Comparison of ENCODE assay signal across 24 mouse cellular contexts in genomic region chr9:42881040-42881439, GRCm38 (mm10).
DNase-seq lines count a peak whose midpoint lies in the region; ATAC-seq and TF ChIP-seq lines count a peak whose summit lies in the region.
"Had no signal": no experiment of that assay in that cellular context is flagged by ENCODE, and none has a peak within 500 bp of the region (broad histone marks: within the 10 kb centered on the region; RNA-seq: fewer than 3 reads in every experiment).

No protein-coding gene starts in this region.

- H3K27ac ChIP-seq in CH12.LX (ENCODE audit: insufficient read depth, low read depth) = no peak overlapping the region
- no peak overlapping the region for H3K27ac ChIP-seq in intestine, embryonic 14.5 days (ENCODE audit: low read depth)
- H3K27ac ChIP-seq in neural tube, embryonic 15.5 days (replicated peaks) = no peak overlapping the region
- H3K27ac ChIP-seq: embryonic facial prominence, embryonic 10.5 days; forebrain, embryonic 13.5 days; heart, embryonic 10.5 days; hindbrain, embryonic 10.5 days; hindbrain, embryonic 15.5 days had no signal

- no peaks in the 10 kb centered on the region for H3K9me3 ChIP-seq in CH12.LX (replicated peaks; ENCODE audit: low read length)
- H3K9me3 ChIP-seq in intestine, embryonic 14.5 days (ENCODE audit: control insufficient read depth, low read length) = no peaks in the 10 kb centered on the region
- H3K9me3 ChIP-seq in neural tube, embryonic 15.5 days (replicated peaks) = no peaks in the 10 kb centered on the region
- H3K9me3 ChIP-seq: embryonic facial prominence, embryonic 10.5 days; forebrain, embryonic 13.5 days; heart, embryonic 10.5 days; hindbrain, embryonic 10.5 days; hindbrain, embryonic 15.5 days had no signal

- intact Hi-C loops in heart, postnatal 25 days (cut with DNase I) = no loop called here

- TF ChIP-seq POLR2A in CH12.LX (IDR thresholded peaks at IDR 0.05; ENCODE audit: low read depth, low read length) = no peak

- no peak overlapping the region for H3K9ac ChIP-seq in CH12.LX (ENCODE audit: insufficient read depth, low read depth)
- no peak overlapping the region for H3K9ac ChIP-seq in intestine, embryonic 14.5 days (ENCODE audit: low read length)
- H3K9ac ChIP-seq in neural tube, embryonic 15.5 days (replicated peaks) = no peak overlapping the region
- H3K9ac ChIP-seq: forebrain, embryonic 13.5 days; hindbrain, embryonic 15.5 days had no signal

- no peaks in the 10 kb centered on the region for H3K36me3 ChIP-seq in CH12.LX (replicated peaks in 1 of 2; ENCODE audit: control insufficient read depth in 1 of 2, insufficient read depth in 1 of 2, low read length in 1 of 2)
- H3K36me3 ChIP-seq in intestine, embryonic 14.5 days (ENCODE audit: control insufficient read depth, insufficient read depth, low read length) = no peaks in the 10 kb centered on the region
- H3K36me3 ChIP-seq in neural tube, embryonic 15.5 days = no peaks in the 10 kb centered on the region
- H3K36me3 ChIP-seq: embryonic facial prominence, embryonic 10.5 days; heart, embryonic 10.5 days; hindbrain, embryonic 10.5 days; hindbrain, embryonic 15.5 days had no signal

- TF ChIP-seq EP300 in CH12.LX (IDR thresholded peaks at IDR 0.05; ENCODE audit: low read length) = no peak

- ATAC-seq in intestine, embryonic 14.5 days (replicated peaks; ENCODE audit: low FRiP score, low TSS enrichment, low read depth) = no peak
- peak; percentile 87 for ATAC-seq in megakaryocyte, adult 5-6 weeks (ENCODE audit: poor library complexity, severe bottlenecking)
- no peak for ATAC-seq in neural tube, embryonic 15.5 days (ENCODE audit: low FRiP score)
- ATAC-seq: activated CD4-positive, CD25-positive, alpha-beta regulatory T cell, adult 4 months; CD4-positive, CD25-positive, alpha-beta regulatory T cell, adult 4 months; forebrain, embryonic 13.5 days; inflammation-experienced regulatory T-cells, adult 6 months; Patski had no signal

- peaks cover 97% of the 10 kb centered on the region for H3K27me3 ChIP-seq in CH12.LX (replicated peaks)
- H3K27me3 ChIP-seq in intestine, embryonic 14.5 days (replicated peaks; ENCODE audit: control insufficient read depth, insufficient read depth, low read length) = no peaks in the 10 kb centered on the region
- 0 out of 2 replicates have a peak, but pooled peaks cover 11% of the 10 kb centered on the region for H3K27me3 ChIP-seq in neural tube, embryonic 15.5 days (replicated peaks)
- H3K27me3 ChIP-seq: hindbrain, embryonic 15.5 days had no signal

- WGBS in intestine, embryonic 14.5 days = 64% methylated on average over 8 of the region's 8 CpGs
- WGBS in neural tube, embryonic 15.5 days = 56% methylated on average over 8 of the region's 8 CpGs

- DNase-seq in 3134 (ENCODE audit: extremely low read depth, insufficient read length, low spot score) (peak; percentile 11), CH12.LX (ENCODE audit: extremely low read depth) (no peak)
- DNase-seq in intestine, embryonic 14.5 days (ENCODE audit: low spot score) = no peak
- DNase-seq in kidney, adult 9 months = no peak
- DNase-seq in heart, postnatal 25 days (ENCODE audit: low spot score) = no peak
- DNase-seq in ovary, postnatal 10 days (ENCODE audit: low spot score) = no peak
- DNase-seq: adrenal gland, postnatal 14 days; cerebellum, adult 18-20 months; cerebellum, adult 9-11 months; cerebellum, postnatal 36 days; gastrocnemius, postnatal 36 days; heart, adult 18-20 months; heart, postnatal 10 days had no signal

- no peak overlapping the region for H3K4me3 ChIP-seq in CH12.LX (replicated peaks in 1 of 3; ENCODE audit: low read depth in 2 of 3, low read length in 2 of 3, poor library complexity in 1 of 3)
- no peak overlapping the region for H3K4me3 ChIP-seq in intestine, embryonic 14.5 days (ENCODE audit: low read depth, low read length)
- H3K4me3 ChIP-seq in neural tube, embryonic 15.5 days (replicated peaks) = no peak overlapping the region
- H3K4me3 ChIP-seq: embryonic facial prominence, embryonic 10.5 days; forebrain, embryonic 13.5 days; heart, embryonic 10.5 days; hindbrain, embryonic 10.5 days; hindbrain, embryonic 15.5 days had no signal

- no peak for TF ChIP-seq CTCF in CH12.LX (conservative IDR thresholded peaks at IDR 0.05 in 1 of 2, IDR thresholded peaks at IDR 0.05 in 1 of 2; ENCODE audit: low read depth in 2 of 2, low read length in 2 of 2)

- in situ Hi-C loops in CH12.LX (cut with MboI; ENCODE audit: low pct_ligation_motif_present, low pct_unique_long_range_greater_than_20kb, low sequenced_read_pairs) = no loop called here

- H3K79me2 ChIP-seq in CH12.LX (replicated peaks; ENCODE audit: control insufficient read depth, extremely low read depth, insufficient read depth, poor library complexity, severe bottlenecking) = no peaks in the 10 kb centered on the region

- dilution Hi-C loops in CH12.LX (cut with MboI; ENCODE audit: extremely low pct_ligation_motif_present, extremely low pct_unique_long_range_greater_than_20kb, low sequenced_read_pairs) = no loop called here

- H3K4me1 ChIP-seq in CH12.LX (ENCODE audit: control insufficient read depth in 1 of 2, insufficient read depth in 2 of 2) = no peaks in the 10 kb centered on the region
- H3K4me1 ChIP-seq in intestine, embryonic 14.5 days (replicated peaks; ENCODE audit: control insufficient read depth, insufficient read depth, low read length) = peaks cover 15% of the 10 kb centered on the region
- H3K4me1 ChIP-seq in neural tube, embryonic 15.5 days = peaks cover 55% of the 10 kb centered on the region

- H3K4me2 ChIP-seq in CH12.LX (ENCODE audit: insufficient read depth, low read depth, poor library complexity, severe bottlenecking) = peak overlapping the region; percentile 40; the same call in 1 of the 2 replicates
- 0 out of 2 replicates have a peak overlapping the region, but pooled peaks have one; percentile 1 for H3K4me2 ChIP-seq in intestine, embryonic 14.5 days (ENCODE audit: low read length)
- H3K4me2 ChIP-seq in neural tube, embryonic 15.5 days = no peak overlapping the region
- H3K4me2 ChIP-seq: forebrain, embryonic 13.5 days; hindbrain, embryonic 15.5 days had no signal

- no peak for TF ChIP-seq RAD21 in CH12.LX (IDR thresholded peaks at IDR 0.05; ENCODE audit: low read depth, low read length)

TF ChIP-seq in CH12.LX, 34 proteins besides CTCF, POLR2A, EP300 and RAD21:
- TF ChIP-seq MAZ (IDR thresholded peaks at IDR 0.05; ENCODE audit: low read depth, low read length) (no peak), SMC3 (IDR thresholded peaks at IDR 0.05; ENCODE audit: low read depth, low read length) (no peak), POLR2AphosphoS2 (IDR thresholded peaks at IDR 0.05; ENCODE audit: low read depth, low read length) (no peak), NRF1 (IDR thresholded peaks at IDR 0.05; ENCODE audit: low read depth, low read length) (no peak), GABPA (IDR thresholded peaks at IDR 0.05; ENCODE audit: insufficient replicate concordance, low read depth, low read length) (no peak), E2F4 (IDR thresholded peaks at IDR 0.05; ENCODE audit: insufficient replicate concordance, low read depth, low read length) (no peak), MAFK (IDR thresholded peaks at IDR 0.05; ENCODE audit: insufficient replicate concordance, low read length) (no peak), CHD2 (IDR thresholded peaks at IDR 0.05; ENCODE audit: low read length) (no peak), MEF2A (IDR thresholded peaks at IDR 0.05; ENCODE audit: borderline replicate concordance, low read depth, low read length) (no peak), IRF4 (IDR thresholded peaks at IDR 0.05; ENCODE audit: low read depth, low read length) (no peak)
TF ChIP-seq in CH12.LX: peak in this region for 0.
